2 mouse cellular contexts compared by ENCODE assay signal in genomic region chr4:116700964-116701363, GRCm38 (mm10).
TF ChIP-seq lines count a peak whose summit lies in the region.

No protein-coding gene starts in this region.

TF ChIP-seq in CH12.LX, 34 proteins besides CTCF, POLR2A, EP300 and RAD21:
- TF ChIP-seq ZKSCAN1 (IDR thresholded peaks at IDR 0.05; ENCODE audit: borderline replicate concordance, low read depth, low read length) (no peak), POLR2AphosphoS2 (IDR thresholded peaks at IDR 0.05; ENCODE audit: low read depth, low read length) (peak; percentile 76; the same call in 1 of the 2 replicates), ZC3H11A (IDR thresholded peaks at IDR 0.05; ENCODE audit: low read depth, low read length) (no peak), MYC (IDR thresholded peaks at IDR 0.05; ENCODE audit: low read depth, low read length) (no peak), ZMIZ1 (IDR thresholded peaks at IDR 0.05; ENCODE audit: low read depth, low read length) (no peak)

TF ChIP-seq in myocyte, 11 proteins besides CTCF, POLR2A, EP300 and RAD21:
- TF ChIP-seq POLR2AphosphoS2 (IDR thresholded peaks at IDR 0.05; ENCODE audit: insufficient read length, low read depth) (peak; percentile 43), REST (IDR thresholded peaks at IDR 0.05; ENCODE audit: insufficient read depth, insufficient read length) (no peak)
